Mouse (Mus musculus): ENCODE results near the gene Mrpl57.

Gene Mrpl57

DNA sequence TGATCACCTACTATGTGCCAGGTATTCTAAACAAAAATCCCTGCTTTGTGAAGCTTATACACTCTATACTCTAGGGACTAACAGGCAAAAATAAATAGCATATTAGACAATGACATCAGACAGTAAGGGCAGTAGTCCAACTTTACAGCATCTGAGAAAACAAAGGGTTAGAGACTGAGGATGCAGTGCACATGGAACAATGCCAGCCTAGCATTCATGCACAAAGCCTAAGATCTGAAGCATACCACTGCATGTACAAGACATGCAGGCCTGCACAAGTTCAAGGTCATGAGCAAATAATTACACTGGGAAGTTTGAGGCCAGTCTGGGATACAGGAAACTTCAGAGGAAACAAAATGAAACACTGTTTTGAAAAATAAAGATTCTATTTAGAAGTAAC is 33.5 kb downstream of the Mrpl57 start:
- peak in 1 of 2 experiments; percentile 12 for DNase-seq (ENCODE audit: low spot score in 2 of 2)

- no peak for DNase-seq (ENCODE audit: low spot score in 2 of 2)
Observed at GRCm38 (mm10) chr14:57861987-57862412, 36.0 kb downstream of the Mrpl57 start.

GRCm38 (mm10) chr14:57863129-57863528 is 37.1 kb downstream of the Mrpl57 start:
- peak in 1 of 2 experiments; percentile 13 for DNase-seq (ENCODE audit: low spot score in 2 of 2)

DNA sequence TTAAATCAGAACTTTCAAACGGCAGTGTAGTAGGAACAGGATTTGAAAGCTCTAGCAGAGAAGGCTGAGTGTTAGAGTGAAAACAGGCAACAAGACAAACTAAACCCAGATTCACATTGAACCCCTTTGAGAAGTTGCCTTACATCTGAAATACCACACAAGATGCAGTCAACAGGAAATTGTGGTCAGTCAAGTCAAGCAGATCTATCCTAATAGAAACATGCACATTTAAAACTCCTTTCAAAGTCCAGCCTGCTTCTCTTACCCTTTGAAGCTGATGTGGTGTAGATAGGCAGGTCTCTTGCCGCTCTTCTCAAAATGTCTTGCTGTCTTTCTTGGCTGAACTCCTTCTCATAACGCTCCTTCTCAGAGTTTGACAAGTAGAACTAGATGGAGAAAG is 39.2 kb downstream of the Mrpl57 start:
- DNase-seq (ENCODE audit: low spot score in 2 of 2) = no peak

DNA sequence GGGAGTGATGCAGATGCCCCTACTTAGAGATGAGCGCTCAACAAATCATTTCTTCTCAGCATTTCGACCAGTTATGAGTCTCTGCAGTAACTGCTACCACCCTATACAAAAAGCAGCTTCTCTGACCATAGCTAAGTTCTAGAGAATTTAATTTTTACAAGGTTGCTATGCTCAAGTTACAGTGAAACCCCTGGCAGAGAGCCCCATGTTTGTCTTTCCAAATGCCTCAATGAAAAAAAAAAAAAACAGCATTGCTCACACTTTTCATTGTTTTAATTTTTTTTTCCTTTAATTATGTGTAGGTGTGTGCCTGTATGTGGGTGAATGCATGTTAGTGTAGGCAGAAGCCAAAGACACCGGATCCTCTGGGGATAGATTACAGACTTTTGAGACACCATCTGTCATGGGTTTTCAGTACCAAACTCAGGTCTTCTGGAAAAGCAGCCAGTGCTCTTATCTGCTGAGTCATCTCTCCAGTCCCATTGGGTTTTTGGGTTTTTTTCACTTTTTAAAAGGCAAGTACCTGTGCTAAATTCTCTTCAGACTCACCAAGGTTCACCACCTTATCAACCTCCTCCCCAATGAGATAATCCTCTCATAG is 40.7 kb downstream of the Mrpl57 start:
- DNase-seq (ENCODE audit: low spot score in 2 of 2) = no peak

- DNase-seq (ENCODE audit: low spot score in 2 of 2) = no peak
Observed at GRCm38 (mm10) chr14:57877921-57878320, 51.9 kb downstream of the Mrpl57 start.
